Mouse (Mus musculus): ENCODE data around the gene Alpl.

Gene Alpl

DNA sequence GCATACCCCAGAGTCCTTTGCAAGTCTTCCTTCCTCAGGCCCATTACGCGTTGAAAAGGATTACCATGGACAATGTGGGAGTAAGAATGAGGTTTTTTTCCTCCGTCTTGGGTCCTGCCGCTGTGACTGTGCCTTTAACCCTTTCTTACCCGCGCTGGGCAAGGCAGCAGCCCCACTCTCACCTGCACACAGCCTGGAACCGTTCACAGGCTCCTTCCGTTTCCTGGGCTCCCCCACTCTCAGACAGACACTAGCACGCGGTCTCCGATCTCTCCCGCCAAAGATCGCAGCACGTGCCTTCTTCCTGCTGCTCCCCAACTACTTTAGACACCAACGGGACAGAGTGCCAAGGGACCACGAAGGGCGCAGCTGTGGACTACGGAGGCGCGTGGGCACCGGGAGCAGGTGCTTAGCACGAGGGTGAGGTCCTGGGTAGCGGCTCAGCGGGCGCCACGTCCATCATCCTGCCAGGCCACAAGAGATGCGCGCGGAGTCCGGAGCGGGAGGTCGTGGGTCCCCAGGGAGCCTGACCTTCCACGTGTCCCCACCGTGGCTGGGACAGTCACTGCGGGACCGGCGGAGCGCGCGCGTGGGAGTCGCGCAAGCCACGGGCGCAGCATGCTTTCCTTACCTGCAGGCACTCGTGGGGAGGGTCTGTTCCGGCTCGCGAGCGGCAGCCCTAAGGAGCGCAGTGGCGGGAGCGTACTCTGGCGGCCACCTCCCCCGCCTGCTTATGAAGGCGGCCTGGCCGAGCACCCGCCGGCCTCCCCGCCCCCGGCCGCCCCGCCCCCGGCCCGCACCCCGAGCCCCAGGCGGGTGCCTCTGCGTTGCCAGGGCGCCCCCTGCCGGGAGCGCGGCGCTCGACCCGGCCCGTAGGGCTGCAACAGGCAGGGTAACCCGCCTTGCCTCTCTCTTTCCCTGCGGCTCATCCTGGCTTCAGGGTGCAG lies at the start of gene Alpl:
Gene Alpl (minus strand): TSS at position 774 of the 947 bp plus-strand sequence.
- peak; percentile 54 for DNase-seq

DNA sequence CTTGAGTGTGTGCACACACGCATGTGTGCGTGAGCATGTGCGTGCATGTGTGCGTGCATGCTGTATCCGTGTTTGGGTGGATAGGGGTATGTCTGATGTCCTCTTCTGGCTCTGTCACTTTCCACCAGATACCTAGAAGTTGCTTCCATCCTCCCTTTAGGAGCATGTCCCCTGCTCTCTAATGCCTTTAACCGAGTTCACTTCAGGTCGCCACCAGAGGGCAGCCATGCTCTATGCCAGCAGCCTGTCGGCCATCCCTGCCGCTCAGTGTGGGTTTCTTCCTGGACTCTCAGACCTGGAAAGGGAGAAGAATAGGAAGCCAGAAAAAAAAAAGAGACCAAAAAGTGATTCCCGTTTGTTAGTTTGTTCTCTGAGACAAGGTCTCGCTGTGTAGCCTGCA lies 48.5 kb upstream of the Alpl start:
- DNase-seq, result peak; percentile 81

DNA sequence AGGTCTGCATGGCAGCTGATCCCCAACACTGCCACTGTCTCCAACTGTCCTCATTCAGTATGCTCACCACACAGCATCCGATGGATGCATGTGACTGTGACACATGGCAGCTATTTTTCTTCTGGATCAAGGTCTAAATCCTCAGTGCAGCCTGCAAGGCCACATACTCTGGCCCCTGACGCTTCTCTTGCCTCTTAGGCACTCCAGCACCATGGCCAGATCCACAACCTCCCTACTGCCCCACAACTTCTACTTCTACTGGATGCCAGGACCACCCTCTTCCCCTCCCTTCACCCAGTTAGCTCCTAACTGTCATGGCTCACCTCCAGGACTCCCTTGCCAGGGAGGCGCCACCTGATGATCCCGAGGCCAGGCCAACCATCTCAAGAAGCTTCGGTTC lies 43.3 kb upstream of the Alpl start:
- DNase-seq, result no peak

DNA sequence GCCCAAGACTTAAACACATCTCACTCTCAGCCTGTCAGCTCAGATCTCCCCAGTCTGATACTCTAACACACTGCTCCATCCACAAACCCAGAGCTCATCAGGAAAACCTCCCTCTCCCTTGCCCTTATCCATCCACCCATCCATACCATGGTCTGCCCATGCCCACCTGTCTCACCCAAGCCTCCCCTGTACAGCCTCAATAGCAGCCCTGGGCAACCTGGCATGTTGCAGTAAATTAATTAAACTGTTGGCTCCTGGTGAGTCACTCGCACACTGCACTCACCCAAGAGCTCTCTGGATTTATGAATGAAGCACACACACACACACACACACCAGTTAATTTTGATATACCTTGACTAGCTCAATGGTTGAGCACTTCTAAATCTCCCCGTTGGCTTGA lies 42.6 kb upstream of the Alpl start:
- DNase-seq, result no peak

DNA sequence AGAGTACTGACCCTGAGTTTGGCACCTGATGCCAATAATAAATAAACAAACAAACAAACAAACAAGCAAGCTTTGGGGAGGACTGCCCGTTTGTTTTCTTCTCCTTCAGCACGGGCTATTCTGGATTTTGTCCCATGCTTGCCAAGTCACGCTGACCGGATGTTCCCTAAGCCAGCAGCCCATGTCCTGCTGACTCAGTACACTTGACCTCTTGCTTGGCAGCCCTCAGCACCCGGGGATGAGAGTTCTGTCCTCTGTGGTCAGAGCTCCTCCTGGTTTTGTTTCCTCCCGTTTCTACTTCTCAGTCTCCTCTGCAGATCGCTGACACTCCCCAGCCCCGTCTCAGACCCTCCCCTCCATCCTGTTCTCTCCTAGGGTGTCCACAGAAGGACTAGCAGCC lies 41.6 kb upstream of the Alpl start:
- DNase-seq, result no peak

DNA sequence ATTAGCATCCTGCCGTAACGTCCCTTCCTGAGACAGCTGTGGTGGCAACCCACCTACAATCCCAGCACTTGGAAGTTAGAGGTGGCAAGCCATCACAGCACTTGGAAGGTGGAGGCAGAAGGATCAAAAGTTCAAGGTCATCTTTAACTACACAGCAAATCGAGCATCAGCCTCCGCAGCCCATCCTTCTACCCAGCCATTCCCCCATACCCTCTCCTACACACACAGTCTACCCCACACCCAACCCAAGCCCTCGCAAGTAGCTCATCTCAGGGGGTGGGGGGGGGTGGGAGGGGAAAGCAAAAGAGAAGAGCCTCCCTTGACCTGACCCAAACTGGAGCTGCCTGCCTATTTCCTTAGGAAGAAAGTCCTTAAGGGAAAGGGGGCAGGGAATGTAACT lies 40.6 kb upstream of the Alpl start:
- DNase-seq, result no peak

DNA sequence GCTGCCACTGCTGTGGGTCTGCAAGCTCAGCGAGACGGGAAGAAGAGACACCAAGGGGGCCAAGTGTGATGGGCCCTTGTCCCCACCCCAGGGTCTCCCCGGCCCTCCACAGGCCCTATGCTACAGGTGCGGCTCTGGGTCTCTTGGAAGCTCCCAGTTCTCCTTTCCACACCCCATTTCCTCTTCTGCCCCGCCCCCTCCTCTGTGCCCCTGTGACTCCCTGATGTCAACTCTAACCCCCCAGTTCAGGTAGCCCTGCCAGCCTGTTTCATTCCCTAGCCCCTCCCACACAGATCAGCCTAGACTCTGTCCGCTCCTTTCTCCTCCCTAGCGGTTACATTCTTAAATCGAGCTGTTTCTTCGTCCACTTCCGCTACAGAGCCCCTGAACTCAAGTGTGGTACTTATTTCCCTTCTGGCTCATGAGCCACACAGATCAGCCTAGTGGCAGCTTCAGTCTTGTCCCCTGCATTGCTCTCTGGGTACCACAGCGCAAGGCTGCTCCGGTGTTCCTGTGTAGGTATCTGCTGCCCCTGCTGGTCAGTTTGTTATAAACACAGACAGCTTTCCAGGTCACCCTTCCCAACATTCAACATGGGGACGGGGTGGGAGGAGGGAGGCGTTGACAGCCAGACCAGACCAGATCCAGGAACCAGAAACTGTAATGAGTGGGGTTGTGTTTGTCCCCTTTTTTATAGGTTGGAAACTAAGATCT lies 39.6 kb upstream of the Alpl start:
- DNase-seq, result peak; percentile 91

DNA sequence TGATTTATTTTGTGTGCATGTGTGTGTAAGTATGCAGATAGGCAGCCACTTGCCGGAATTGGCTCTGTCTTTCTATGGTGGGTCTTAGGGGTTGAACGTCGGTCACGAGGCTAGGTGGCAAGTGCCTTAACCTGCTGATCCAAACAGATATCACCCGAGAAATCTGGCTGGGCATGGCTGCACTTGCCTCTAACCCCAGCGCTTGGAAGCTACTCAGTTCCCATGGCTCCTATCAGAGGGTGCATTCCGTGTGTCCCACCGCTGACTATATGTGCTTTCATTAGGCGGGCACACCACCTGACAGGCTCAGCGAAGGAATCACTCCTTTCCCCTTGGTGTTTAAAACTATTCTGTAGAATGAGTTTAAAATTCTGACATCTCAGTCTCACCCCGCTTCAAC lies 35.4 kb upstream of the Alpl start:
- no peak for DNase-seq

DNA sequence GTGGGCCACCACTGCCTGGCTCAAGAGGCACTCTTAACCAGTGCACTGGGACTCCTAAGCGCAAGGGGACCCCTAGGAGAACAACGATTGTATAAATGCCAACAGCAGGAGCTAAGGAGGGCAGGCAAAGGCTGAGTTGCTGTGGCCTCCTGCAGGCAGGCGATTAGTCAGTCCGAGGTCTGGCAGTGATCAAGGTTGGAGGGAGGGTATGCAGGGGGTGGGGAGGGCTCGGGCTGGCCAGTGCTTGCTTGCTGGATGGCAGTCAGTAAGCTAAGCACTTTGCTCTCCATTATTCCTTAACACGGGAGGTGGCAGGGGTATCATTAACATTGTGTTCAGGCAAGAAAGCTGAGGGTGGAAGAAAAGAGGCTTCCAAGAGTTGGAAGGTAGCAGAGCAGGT lies 34.2 kb upstream of the Alpl start:
- DNase-seq, result no peak

DNA sequence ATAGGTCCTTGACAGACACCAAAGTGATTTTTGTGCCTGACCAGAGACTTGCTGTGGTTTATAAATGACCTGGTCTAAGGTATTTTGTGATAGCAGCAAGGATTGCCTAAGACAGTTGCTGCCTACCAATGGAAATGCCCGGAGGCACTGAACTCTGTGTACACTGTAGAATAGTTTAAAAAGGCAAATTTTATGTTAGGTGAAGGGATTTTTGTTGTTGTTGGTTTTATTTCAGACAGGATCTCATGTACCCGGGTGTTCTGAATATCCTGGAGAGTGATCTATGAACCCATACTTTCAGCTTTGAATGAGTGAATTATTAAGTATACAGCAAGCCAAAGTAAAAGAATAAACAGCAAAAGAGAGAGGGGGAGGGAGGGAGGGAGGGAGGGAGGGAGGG lies 28.7 kb upstream of the Alpl start:
- DNase-seq, result no peak

DNA sequence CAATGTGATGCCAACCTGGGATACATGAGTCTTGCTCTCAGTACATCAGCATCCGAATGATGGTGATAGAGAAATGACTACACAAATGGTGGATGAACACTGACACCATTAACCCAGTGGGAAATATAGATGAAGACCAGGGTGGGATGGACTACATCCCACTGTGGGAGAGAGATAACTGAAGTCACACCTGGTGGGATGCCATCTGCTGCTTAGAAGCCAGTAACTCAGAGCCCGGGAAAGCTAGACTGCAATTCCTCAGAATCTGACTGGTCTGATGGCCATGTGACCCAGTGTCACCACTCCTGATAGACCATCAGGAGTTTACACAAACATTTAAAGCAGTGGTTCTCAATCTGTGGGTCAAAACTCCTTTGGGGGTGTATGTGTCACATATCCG lies 27.4 kb upstream of the Alpl start:
- no peak for DNase-seq

DNA sequence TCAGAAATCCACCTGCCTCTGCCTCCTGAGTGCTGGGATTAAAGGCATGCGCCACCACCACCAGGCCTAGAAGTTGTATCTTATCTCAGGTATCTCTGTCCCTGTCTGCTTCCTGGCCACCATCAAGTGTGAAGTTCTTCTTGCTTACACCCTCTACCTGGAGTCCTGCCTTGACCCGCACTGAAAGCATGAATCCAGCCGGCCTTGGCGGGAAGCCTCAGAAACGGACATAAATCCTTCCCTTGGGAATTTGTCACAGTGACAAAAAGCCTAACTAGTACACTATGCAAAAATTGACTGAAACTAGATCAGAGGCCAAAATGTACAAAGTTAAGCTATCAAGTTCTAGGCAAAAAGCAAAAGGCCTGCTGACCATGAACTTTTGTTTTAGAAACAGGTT lies 26.4 kb upstream of the Alpl start:
- no peak for DNase-seq

DNA sequence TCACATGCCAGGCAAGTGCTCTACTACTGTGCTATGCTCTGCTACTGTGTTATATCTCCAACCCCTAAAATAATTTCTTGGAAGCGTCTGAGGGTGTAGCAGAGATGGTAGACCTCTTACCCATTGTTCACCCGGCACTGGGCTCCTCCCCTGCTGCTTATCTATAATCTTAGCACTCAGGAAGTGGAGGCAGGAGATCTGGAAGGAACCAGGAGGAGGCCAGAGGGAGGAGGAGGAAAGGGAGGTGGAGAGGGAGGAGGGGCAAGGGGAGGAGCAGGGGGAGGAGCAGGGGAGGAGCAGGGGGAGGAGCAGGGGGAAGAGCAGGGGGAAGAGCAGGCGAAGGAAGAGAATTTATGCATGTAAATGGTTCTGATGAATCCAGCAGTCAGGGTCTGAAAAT lies 24.5 kb upstream of the Alpl start:
- no peak for DNase-seq

DNA sequence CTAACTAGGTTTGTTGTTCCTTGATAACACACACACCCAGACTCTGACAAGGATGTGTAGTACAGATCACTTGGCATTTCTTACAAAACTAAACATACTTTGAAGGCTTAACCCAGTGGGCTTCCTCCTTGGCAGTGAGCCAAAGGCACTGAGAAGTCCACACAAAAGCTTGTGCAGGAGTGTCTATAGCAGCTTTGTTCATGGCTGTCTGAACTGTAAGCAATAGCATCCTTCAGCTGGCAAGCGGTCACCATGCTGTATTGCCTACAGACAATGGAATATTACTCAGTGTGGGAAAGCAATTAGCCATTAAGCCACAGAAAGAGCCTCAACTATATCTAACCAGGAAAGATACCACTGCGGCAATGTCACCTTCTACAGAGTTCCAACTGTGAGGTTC lies 23.3 kb upstream of the Alpl start:
- DNase-seq, result no peak

DNA sequence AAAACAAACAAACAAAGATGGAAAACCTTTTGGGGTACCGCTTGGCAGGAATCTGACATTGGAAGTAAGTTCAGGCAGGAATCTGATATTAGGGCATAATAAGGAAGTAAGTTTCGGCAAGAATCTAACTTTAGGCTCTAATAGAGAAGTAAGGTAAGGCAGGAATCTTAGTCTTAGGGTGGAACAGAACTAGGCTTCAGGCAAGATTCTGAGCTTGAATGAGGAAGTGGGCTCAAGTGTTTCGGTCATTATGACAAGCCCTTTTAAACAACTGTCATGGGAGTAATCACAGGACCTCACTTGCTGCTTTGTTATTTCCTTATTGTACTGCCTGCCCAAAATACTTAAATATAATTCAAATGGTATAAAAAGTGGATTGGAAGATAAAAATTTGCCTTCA lies 22.2 kb upstream of the Alpl start:
- DNase-seq, result no peak

DNA sequence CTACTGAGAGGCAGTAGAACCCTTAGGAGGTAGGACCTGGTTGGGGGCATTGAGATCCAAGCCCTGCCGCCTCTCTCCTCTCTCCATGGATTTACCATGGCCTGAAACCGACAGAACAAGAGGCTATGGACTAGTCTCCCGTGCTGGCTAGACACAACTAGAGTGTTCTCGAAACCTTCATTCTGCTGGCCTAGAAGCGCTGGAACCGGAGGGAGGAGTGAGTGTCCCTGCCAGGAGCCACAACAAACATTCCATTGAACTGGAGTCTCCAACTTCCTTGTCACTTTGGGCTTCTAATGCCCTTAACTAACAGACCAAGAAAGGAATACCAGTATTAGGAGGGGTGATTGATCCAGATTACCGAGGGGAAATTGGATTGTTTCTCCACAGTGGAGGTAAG lies 20.0 kb upstream of the Alpl start:
- DNase-seq, result no peak

DNA sequence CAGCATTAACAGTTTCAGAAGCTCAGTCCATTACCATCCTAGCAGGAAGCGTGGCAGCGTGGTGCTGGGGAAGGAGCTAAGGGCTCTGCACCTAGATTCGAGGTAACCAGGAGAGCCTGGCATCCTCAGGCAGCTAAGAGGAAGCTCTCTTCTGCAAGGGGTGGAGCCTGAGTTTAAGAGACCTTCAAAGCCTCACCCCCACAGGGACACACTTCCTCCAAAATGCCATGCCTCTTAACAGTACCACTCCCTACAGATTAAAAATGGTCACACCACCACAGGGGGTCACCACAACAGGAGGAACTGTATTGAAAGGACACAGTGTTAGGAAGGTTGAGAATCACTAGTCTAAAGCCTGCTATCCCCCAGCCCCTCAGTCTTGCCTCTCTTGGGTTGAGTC lies 19.3 kb upstream of the Alpl start:
- no peak for DNase-seq

DNA sequence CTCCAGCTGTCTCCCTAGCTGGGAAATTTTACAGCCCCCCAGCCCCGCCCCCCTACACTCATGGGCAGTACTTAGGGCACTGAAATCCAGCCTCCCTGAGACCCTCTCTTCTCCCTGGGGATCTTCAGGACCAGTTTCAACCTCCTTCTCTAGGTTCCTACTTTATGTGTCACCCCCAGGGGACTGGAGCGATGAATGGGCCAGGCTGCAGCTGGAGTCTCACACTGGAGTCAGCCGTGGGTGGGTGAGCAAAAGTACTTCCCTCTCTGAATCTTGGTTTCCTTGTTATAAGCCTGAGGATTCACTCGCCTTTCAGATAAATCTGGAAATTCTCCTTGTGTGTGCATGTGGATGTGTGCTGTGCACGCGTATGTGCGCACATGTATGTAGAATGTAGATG lies 18.0 kb upstream of the Alpl start:
- DNase-seq, result no peak

DNA sequence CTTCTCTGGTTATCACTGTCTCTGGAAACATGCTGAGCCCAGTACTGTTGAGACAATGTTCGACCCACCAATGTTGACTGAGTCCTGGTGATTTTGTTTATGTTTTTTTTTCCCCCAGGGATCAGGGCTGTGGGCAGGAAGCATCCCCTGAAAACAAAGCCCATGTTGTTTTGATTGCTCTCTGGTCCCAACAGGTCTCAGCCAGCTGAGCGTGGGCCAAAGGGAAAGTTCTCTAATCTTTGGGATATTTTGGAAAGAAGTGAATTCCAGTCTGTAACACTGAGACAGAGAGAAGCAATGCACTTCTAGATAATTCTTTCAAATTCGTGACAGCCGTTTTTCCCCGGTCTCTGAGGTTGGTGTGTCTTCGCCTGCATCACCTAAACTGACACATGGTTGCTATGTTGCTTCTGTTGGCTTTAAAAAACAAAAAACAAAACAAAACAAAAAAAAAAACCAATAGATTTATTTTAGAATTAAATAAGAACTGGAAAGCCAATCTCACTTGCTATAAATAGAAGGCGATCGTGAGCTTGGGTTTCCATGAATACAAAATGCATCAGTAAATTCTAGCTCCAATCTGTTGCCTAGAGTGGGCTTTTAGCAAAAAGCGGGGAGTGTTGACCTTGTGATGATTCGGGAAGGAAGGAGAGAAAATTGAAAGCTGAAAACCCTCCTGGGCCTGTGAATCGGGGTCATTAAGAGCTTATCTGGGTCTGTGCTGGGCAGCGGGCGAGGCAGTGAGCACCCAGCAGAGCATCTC lies 16.9 kb upstream of the Alpl start:
- DNase-seq, result no peak

DNA sequence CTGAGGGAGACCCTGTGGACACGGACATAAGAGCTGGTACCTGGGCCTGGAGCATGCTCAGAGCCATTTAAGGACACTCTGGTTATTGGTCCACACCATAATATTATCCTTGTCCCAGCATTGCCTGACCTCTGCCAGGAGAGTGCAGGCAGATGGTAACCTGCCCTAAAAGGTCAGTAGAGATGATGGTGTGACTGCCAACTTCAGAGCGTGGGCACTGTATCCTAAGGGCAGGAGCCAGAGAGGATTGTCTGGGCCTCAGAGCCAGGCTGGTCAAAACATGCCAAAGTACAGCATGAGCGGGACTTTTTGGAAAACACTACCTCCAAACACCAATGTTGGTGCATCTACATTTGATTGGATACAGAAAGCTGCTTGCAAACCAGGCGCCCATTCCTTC lies 13.8 kb upstream of the Alpl start:
- DNase-seq, result no peak

DNA sequence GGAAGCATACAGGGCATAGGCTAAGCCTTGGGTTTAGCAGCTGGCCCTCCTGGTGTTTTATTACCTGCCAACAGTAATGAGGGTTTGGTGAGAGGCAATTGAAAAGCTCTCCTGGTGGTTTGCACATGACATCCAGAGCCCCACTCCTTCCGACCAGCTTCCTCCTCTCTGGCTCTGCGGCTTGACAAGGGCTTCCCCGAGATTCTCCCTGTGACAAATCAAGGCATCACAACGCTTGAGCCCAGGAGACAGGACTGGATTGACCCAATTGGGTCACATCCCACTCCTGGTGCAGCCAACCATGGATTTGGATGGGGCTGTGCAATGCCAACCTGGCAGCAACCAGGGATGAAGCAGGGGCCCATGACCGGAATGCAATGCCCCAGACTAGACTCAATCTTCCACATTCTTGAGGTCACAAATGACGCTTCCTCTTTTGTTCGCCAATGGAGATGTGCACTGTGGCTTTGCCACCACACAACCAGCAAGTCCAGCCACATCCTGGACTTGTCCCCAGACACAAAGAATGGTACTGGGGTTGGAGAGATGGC lies 11.2 kb upstream of the Alpl start:
- DNase-seq, result peak; percentile 21

DNA sequence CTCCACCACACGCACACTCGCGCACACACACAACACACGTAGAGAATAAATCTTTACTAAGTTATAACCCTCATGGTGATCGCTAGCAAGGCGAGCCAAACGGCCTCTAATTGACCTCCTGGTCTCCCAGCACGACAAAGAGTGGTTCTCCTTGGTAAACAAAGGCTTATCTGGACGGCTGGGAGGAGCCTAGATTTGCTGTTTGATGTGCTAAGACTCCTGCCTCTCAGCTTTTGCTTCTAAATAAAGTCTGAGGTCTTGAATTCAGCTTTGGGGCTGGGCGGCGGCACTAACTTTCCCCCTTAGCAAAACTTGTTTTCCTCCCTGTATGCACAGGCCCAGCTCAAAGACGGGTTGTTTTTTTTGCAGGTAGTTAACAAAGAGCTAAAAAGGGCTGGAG lies 5.0 kb upstream of the Alpl start:
- DNase-seq, result no peak

DNA sequence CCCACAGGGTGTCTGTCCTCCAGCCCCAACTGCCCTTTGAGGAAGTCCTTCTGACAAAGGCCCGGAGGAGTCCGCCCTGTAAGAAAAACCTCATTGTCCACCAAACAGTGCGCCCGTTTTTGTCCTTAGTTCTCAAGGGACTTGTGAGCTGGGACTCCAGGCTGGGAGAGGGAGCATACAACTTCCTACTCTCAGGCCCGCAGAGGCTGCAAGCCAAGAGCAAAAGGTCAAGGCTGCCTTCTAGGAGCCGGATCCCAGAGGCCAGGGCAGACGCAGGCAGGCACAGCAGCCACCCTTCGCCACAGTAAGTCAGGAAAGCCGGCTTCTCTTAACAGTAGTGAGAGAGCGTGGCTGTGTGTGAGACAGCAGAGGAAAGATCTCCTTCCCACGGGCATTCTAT lies 4.1 kb upstream of the Alpl start:
- DNase-seq, result no peak

Data from cerebellum, adult 8-10 months (tissue).